Mouse (Mus musculus): ENCODE results near the gene 4931428F04Rik. TPM values are rescaled to one million over a fixed set of nuclear protein-coding genes. Genes with fewer than 3 reads are reported as not detected.

4931428F04Rik gene
- polyA plus RNA-seq, 1 experiment from 2014 or later = 106 TPM

GRCm38 (mm10) chr8:105280567-105280966 lies 9.1 kb downstream of the 4931428F04Rik start:
- Histone ChIP-seq H3K27me3 (peaks cover 61% of the 10 kb centered on the region), H3K4me3 (replicated peaks) (no peak overlapping the region), H3K9me3 (no peaks in the 10 kb centered on the region), H3K4me1 (replicated peaks) (peaks cover 36% of the 10 kb centered on the region), H3K4me2 (replicated peaks) (no peak overlapping the region), H3K27ac (no peak overlapping the region), H3K36me3 (peaks cover 56% of the 10 kb centered on the region), H3K9ac (replicated peaks) (no peak overlapping the region)
- ATAC-seq = no peak
- WGBS = 61% methylated on average over 3 of the region's 3 CpGs

GRCm38 (mm10) chr8:105278911-105279334 lies 10.7 kb downstream of the 4931428F04Rik start:
- Histone ChIP-seq H3K4me3 (replicated peaks) (peak overlapping the region; percentile 20), H3K9me3 (no peaks in the 10 kb centered on the region), H3K4me2 (replicated peaks) (peak overlapping the region; percentile 48), H3K9ac (replicated peaks) (0 out of 2 replicates have a peak overlapping the region, but pooled peaks have one; percentile 37), H3K27me3 (peaks cover 78% of the 10 kb centered on the region), H3K4me1 (replicated peaks) (peaks cover 30% of the 10 kb centered on the region), H3K27ac (no peak overlapping the region), H3K36me3 (peaks cover 43% of the 10 kb centered on the region)
- 3% methylated on average over 28 of the region's 28 CpGs for WGBS
- ATAC-seq = peak; percentile 53

GRCm38 (mm10) chr8:105276292-105277120 lies 13.2 kb downstream of the 4931428F04Rik start:
- H3K27me3 ChIP-seq = peaks cover 94% of the 10 kb centered on the region
- H3K4me3 ChIP-seq (replicated peaks) = peak overlapping the region; percentile 48
- H3K9me3 ChIP-seq = no peaks in the 10 kb centered on the region
- 2% methylated on average over 30 of the region's 30 CpGs for WGBS
- H3K9ac ChIP-seq (replicated peaks) = peak overlapping the region; percentile 70
- H3K27ac ChIP-seq = no peak overlapping the region
- ATAC-seq = peak; percentile 73
- H3K4me1 ChIP-seq (replicated peaks) = peaks cover 30% of the 10 kb centered on the region
- peaks cover 20% of the 10 kb centered on the region for H3K36me3 ChIP-seq
- peak overlapping the region; percentile 84 for H3K4me2 ChIP-seq (replicated peaks)

GRCm38 (mm10) chr8:105275840-105276239 lies 13.8 kb downstream of the 4931428F04Rik start, which contains the start of gene Nol3:
Gene Nol3 (plus strand): TSS chr8:105276140.
- 4% methylated on average over 10 of the region's 10 CpGs for whole genome bisulfite sequencing
- H3K4me3 ChIP-seq (replicated peaks) = peak within 1 kb of the TSS; percentile 48
- peak within 1 kb of the TSS; percentile 84 for H3K4me2 ChIP-seq (replicated peaks)
- peaks cover 16% of the 10 kb centered on the region for H3K36me3 ChIP-seq
- peaks cover 98% of the 10 kb centered on the region for H3K27me3 ChIP-seq
- peak; percentile 2; the same call in 1 of the 2 replicates for ATAC-seq
- H3K9me3 ChIP-seq = no peaks in the 10 kb centered on the region
- peak within 1 kb of the TSS; percentile 70 for H3K9ac ChIP-seq (replicated peaks)
- no peak within 1 kb of the TSS for H3K27ac ChIP-seq
- H3K4me1 ChIP-seq (replicated peaks) = peaks cover 31% of the 10 kb centered on the region

- no peak for ATAC-seq
- Histone ChIP-seq H3K27me3 (peaks cover 99% of the 10 kb centered on the region), H3K4me2 (replicated peaks) (peak overlapping the region; percentile 84), H3K4me1 (replicated peaks) (peaks cover 36% of the 10 kb centered on the region), H3K9ac (replicated peaks) (peak overlapping the region; percentile 28; the same call in 1 of the 2 replicates), H3K4me3 (replicated peaks) (peak overlapping the region; percentile 48; the same call in 1 of the 2 replicates), H3K9me3 (no peaks in the 10 kb centered on the region), H3K27ac (no peak overlapping the region), H3K36me3 (peaks cover 11% of the 10 kb centered on the region)
- 5% methylated on average over 11 of the region's 11 CpGs for WGBS
Observed at GRCm38 (mm10) chr8:105275387-105275786, 14.3 kb downstream of the 4931428F04Rik start.

- Histone ChIP-seq H3K9me3 (no peaks in the 10 kb centered on the region; the same call in 1 of the 2 replicates), H3K36me3 (no peaks in the 10 kb centered on the region), H3K27ac (no peak overlapping the region), H3K9ac (replicated peaks) (no peak overlapping the region), H3K4me2 (replicated peaks) (peak overlapping the region; percentile 25; the same call in 1 of the 2 replicates), H3K27me3 (peaks cover 99% of the 10 kb centered on the region), H3K4me1 (replicated peaks) (peaks cover 38% of the 10 kb centered on the region), H3K4me3 (replicated peaks) (peak overlapping the region; percentile 5; the same call in 1 of the 2 replicates)
- WGBS = 2% methylated on average over 11 of the region's 11 CpGs
- ATAC-seq = no peak
Observed at GRCm38 (mm10) chr8:105270916-105271186, 18.8 kb downstream of the 4931428F04Rik start.

- H3K27me3 ChIP-seq = peaks cover 99% of the 10 kb centered on the region
- 3% methylated on average over 39 of the region's 39 CpGs for WGBS
- peaks cover 33% of the 10 kb centered on the region for H3K4me1 ChIP-seq (replicated peaks)
- peak overlapping the region; percentile 75 for H3K4me2 ChIP-seq (replicated peaks)
- peak overlapping the region; percentile 50 for H3K4me3 ChIP-seq (replicated peaks)
- no peaks in the 10 kb centered on the region; the same call in 1 of the 2 replicates for H3K9me3 ChIP-seq
- H3K9ac ChIP-seq (replicated peaks) = peak overlapping the region; percentile 42; the same call in 1 of the 2 replicates
- H3K36me3 ChIP-seq = no peaks in the 10 kb centered on the region
- no peak for ATAC-seq
- H3K27ac ChIP-seq = no peak overlapping the region
Observed at GRCm38 (mm10) chr8:105270101-105270915, 19.4 kb downstream of the 4931428F04Rik start.

GRCm38 (mm10) chr8:105269461-105269947 lies 20.2 kb downstream of the 4931428F04Rik start, which contains the start of gene Hsf4:
Gene Hsf4 (plus strand): TSS chr8:105269801.
- ATAC-seq = 0 out of 2 replicates have a peak, but pooled peaks have one; percentile 2
- 0 out of 2 replicates have a peak within 1 kb of the TSS, but pooled peaks have one; percentile 14 for H3K27ac ChIP-seq
- H3K4me1 ChIP-seq (replicated peaks) = peaks cover 38% of the 10 kb centered on the region
- H3K9me3 ChIP-seq = no peaks in the 10 kb centered on the region; the same call in 1 of the 2 replicates
- under 1% methylated on average over 42 of the region's 42 CpGs for WGBS
- H3K4me3 ChIP-seq (replicated peaks) = peak within 1 kb of the TSS; percentile 50
- no peaks in the 10 kb centered on the region for H3K36me3 ChIP-seq
- H3K27me3 ChIP-seq = peaks cover 99% of the 10 kb centered on the region
- H3K9ac ChIP-seq (replicated peaks) = peak within 1 kb of the TSS; percentile 42
- H3K4me2 ChIP-seq (replicated peaks) = peak within 1 kb of the TSS; percentile 75

GRCm38 (mm10) chr8:105269075-105269458 lies 20.6 kb downstream of the 4931428F04Rik start:
- Histone ChIP-seq H3K4me1 (replicated peaks) (peaks cover 43% of the 10 kb centered on the region), H3K4me2 (replicated peaks) (peak overlapping the region; percentile 75), H3K9me3 (no peaks in the 10 kb centered on the region; the same call in 1 of the 2 replicates), H3K9ac (replicated peaks) (peak overlapping the region; percentile 42), H3K27ac (no peak overlapping the region), H3K36me3 (no peaks in the 10 kb centered on the region), H3K27me3 (peaks cover 99% of the 10 kb centered on the region), H3K4me3 (replicated peaks) (peak overlapping the region; percentile 50)
- ATAC-seq = peak; percentile 50
- 1% methylated on average over 10 of the region's 10 CpGs for WGBS

- Histone ChIP-seq H3K4me3 (replicated peaks) (peak overlapping the region; percentile 50), H3K4me2 (replicated peaks) (peak overlapping the region; percentile 75), H3K27me3 (peaks cover 99% of the 10 kb centered on the region), H3K36me3 (no peaks in the 10 kb centered on the region), H3K27ac (0 out of 2 replicates have a peak overlapping the region, but pooled peaks have one; percentile 14), H3K9ac (replicated peaks) (peak overlapping the region; percentile 42), H3K4me1 (replicated peaks) (peaks cover 46% of the 10 kb centered on the region), H3K9me3 (no peaks in the 10 kb centered on the region; the same call in 1 of the 2 replicates)
- under 1% methylated on average over 65 of the region's 65 CpGs for WGBS
- peak; percentile 89 for ATAC-seq
Observed at GRCm38 (mm10) chr8:105268342-105269074, 21.2 kb downstream of the 4931428F04Rik start.

GRCm38 (mm10) chr8:105266775-105267174 lies 22.9 kb downstream of the 4931428F04Rik start:
- Histone ChIP-seq H3K4me1 (replicated peaks) (peaks cover 46% of the 10 kb centered on the region), H3K4me3 (replicated peaks) (no peak overlapping the region), H3K27me3 (peaks cover 97% of the 10 kb centered on the region), H3K4me2 (replicated peaks) (no peak overlapping the region), H3K36me3 (no peaks in the 10 kb centered on the region), H3K9ac (replicated peaks) (no peak overlapping the region; the same call in 1 of the 2 replicates), H3K27ac (no peak overlapping the region), H3K9me3 (no peaks in the 10 kb centered on the region; the same call in 1 of the 2 replicates)
- 7% methylated on average over 13 of the region's 13 CpGs for whole genome bisulfite sequencing
- no peak for ATAC-seq
